Comparison of ENCODE assay signal across 9 mouse cellular contexts in genomic region chr1:160693094-160693447, GRCm38 (mm10).
DNase-seq lines count a peak whose midpoint lies in the region; ATAC-seq and TF ChIP-seq lines count a peak whose summit lies in the region.
"Had no signal": no experiment of that assay in that cellular context is flagged by ENCODE, and none has a peak within 500 bp of the region (broad histone marks: within the 10 kb centered on the region; RNA-seq: fewer than 3 reads in every experiment).

No protein-coding gene starts in this region.

- no peaks in the 10 kb centered on the region for H3K4me1 ChIP-seq in forebrain, embryonic 13.5 days
- no peaks in the 10 kb centered on the region for H3K4me1 ChIP-seq in forebrain, embryonic 11.5 days (replicated peaks; ENCODE audit: control insufficient read depth, insufficient read depth, low read length)
- no peaks in the 10 kb centered on the region for H3K4me1 ChIP-seq in cerebellum, adult 2 months (ENCODE audit: control insufficient read depth, insufficient read depth, low read length)
- no peaks in the 10 kb centered on the region for H3K4me1 ChIP-seq in kidney, embryonic 15.5 days
- H3K4me1 ChIP-seq: embryonic facial prominence, embryonic 12.5 days had no signal

- intact Hi-C loops in left cerebral cortex, postnatal 4 days (cut with DNase I): no loop called here

- no peak for TF ChIP-seq CTCF in cerebellum, adult 2 months (IDR thresholded peaks at IDR 0.05; ENCODE audit: borderline replicate concordance, insufficient read depth, low read depth, low read length)

- H3K36me3 ChIP-seq in forebrain, embryonic 13.5 days (ENCODE audit: poor library complexity, severe bottlenecking): no peaks in the 10 kb centered on the region
- no peaks in the 10 kb centered on the region for H3K36me3 ChIP-seq in forebrain, embryonic 11.5 days (ENCODE audit: control insufficient read depth, insufficient read depth, low read length)
- H3K36me3 ChIP-seq in kidney, embryonic 15.5 days: no peaks in the 10 kb centered on the region
- H3K36me3 ChIP-seq: embryonic facial prominence, embryonic 12.5 days had no signal

- H3K9me3 ChIP-seq in forebrain, embryonic 13.5 days (replicated peaks): no peaks in the 10 kb centered on the region
- no peaks in the 10 kb centered on the region for H3K9me3 ChIP-seq in forebrain, embryonic 11.5 days (ENCODE audit: control insufficient read depth, low read length)
- no peaks in the 10 kb centered on the region for H3K9me3 ChIP-seq in kidney, embryonic 15.5 days (replicated peaks)
- H3K9me3 ChIP-seq: embryonic facial prominence, embryonic 12.5 days had no signal

- H3K4me2 ChIP-seq in forebrain, embryonic 13.5 days: no peak overlapping the region
- H3K4me2 ChIP-seq in forebrain, embryonic 11.5 days (ENCODE audit: low read depth, low read length, severe bottlenecking): no peak overlapping the region
- H3K4me2 ChIP-seq in kidney, embryonic 15.5 days: no peak overlapping the region
- H3K4me2 ChIP-seq: embryonic facial prominence, embryonic 12.5 days had no signal

- DNase-seq in forebrain, embryonic 11.5 days (ENCODE audit: low spot score): no peak
- peak; percentile 55 to 67 for DNase-seq in cerebellum, adult 2 months
- peak; percentile 82 to 94 for DNase-seq in gastrocnemius, postnatal 4 days (ENCODE audit: low spot score in 2 of 2)
- peak; percentile 96 for DNase-seq in left cerebral cortex, postnatal 4 days
- DNase-seq in ovary, postnatal 14 days (ENCODE audit: low spot score): peak; percentile 95
- DNase-seq in T-cell, adult 2 months (ENCODE audit: low spot score): no peak

- TF ChIP-seq POLR2A in cerebellum, adult 2 months (IDR thresholded peaks at IDR 0.05; ENCODE audit: borderline replicate concordance, insufficient read depth, low read length): no peak

- H3K27me3 ChIP-seq in forebrain, embryonic 13.5 days: no peaks in the 10 kb centered on the region
- H3K27me3 ChIP-seq in forebrain, embryonic 11.5 days (ENCODE audit: control insufficient read depth, insufficient read depth, low read length): no peaks in the 10 kb centered on the region
- no peaks in the 10 kb centered on the region for H3K27me3 ChIP-seq in cerebellum, adult 2 months (ENCODE audit: control insufficient read depth, insufficient read depth, low read length)
- H3K27me3 ChIP-seq in kidney, embryonic 15.5 days: no peaks in the 10 kb centered on the region
- H3K27me3 ChIP-seq: embryonic facial prominence, embryonic 12.5 days had no signal

- 59% methylated on average over 1 of the region's 1 CpGs for WGBS in forebrain, embryonic 13.5 days
- 86% methylated on average over 1 of the region's 1 CpGs for WGBS in forebrain, embryonic 11.5 days
- WGBS in cerebellum, adult 2 months: 26% methylated on average over 1 of the region's 1 CpGs
- 64% methylated on average over 1 of the region's 1 CpGs for WGBS in kidney, embryonic 15.5 days

- 0 out of 2 replicates have a peak overlapping the region, but pooled peaks have one; percentile 3 for H3K27ac ChIP-seq in forebrain, embryonic 13.5 days
- no peak overlapping the region for H3K27ac ChIP-seq in forebrain, embryonic 11.5 days (ENCODE audit: low read depth, low read length)
- no peak overlapping the region for H3K27ac ChIP-seq in cerebellum, adult 2 months (ENCODE audit: insufficient read depth, low read length)
- no peak overlapping the region for H3K27ac ChIP-seq in kidney, embryonic 15.5 days
- H3K27ac ChIP-seq: embryonic facial prominence, embryonic 12.5 days had no signal

- H3K9ac ChIP-seq in forebrain, embryonic 13.5 days: no peak overlapping the region
- H3K9ac ChIP-seq in forebrain, embryonic 11.5 days (ENCODE audit: low read length): no peak overlapping the region
- no peak overlapping the region for H3K9ac ChIP-seq in kidney, embryonic 15.5 days
- H3K9ac ChIP-seq: embryonic facial prominence, embryonic 12.5 days had no signal

- no peak overlapping the region for H3K4me3 ChIP-seq in forebrain, embryonic 13.5 days
- no peak overlapping the region for H3K4me3 ChIP-seq in forebrain, embryonic 11.5 days (ENCODE audit: low read depth, low read length)
- no peak overlapping the region for H3K4me3 ChIP-seq in cerebellum, adult 2 months (replicated peaks; ENCODE audit: insufficient read depth, low read depth, low read length)
- H3K4me3 ChIP-seq in kidney, embryonic 15.5 days (replicated peaks): no peak overlapping the region
- H3K4me3 ChIP-seq: embryonic facial prominence, embryonic 12.5 days had no signal

- ATAC-seq in forebrain, embryonic 13.5 days: peak; percentile 91
- no peak for ATAC-seq in forebrain, embryonic 11.5 days (replicated peaks; ENCODE audit: low FRiP score)
- peak; percentile 92 for ATAC-seq in kidney, embryonic 15.5 days (replicated peaks; ENCODE audit: low FRiP score)

Comparison
In these comparisons a context has a peak if more than half of its experiments do, and no peak if none do; other contexts are left out.
1. DNase-seq: peak in cerebellum, adult 2 months (2 of 2), gastrocnemius, postnatal 4 days (2 of 2), left cerebral cortex, postnatal 4 days (single experiment) and ovary, postnatal 14 days (single experiment); none in forebrain, embryonic 11.5 days (single experiment) and T-cell, adult 2 months (single experiment).